Mouse (Mus musculus) forebrain, embryonic 11.5 days (tissue): Measurements from ENCODE around the gene Slc22a14. TPM values are rescaled to one million over a fixed set of nuclear protein-coding genes. Genes with fewer than 3 reads are reported as not detected.

ENCODE experiments used
- ATAC-seq: fragments of 200-750 bp; cut with Nextera tagmentation; replicated peaks from 2 replicates; pipeline ENCODE4 v1.8.0; 2017; ENCODE audit warnings: moderate TSS enrichment; ENCODE audit not compliant: low FRiP score
- DNase-seq: peaks from one replicate; pipeline ENCODE4 v3.0.0-alpha.2; 2017; ENCODE audit warnings: low spot score
- H3K27ac ChIP-seq: fragments of 300-500 bp; sonication (generic); 2 replicates; pipeline ENCODE4 v1.5.1; 2014; ENCODE audit warnings: low read depth, low read length
- H3K27me3 ChIP-seq: fragments of 300-500 bp; sonication (generic); 2 replicates; pipeline ENCODE4 v1.6.1; 2014; ENCODE audit warnings: mild to moderate bottlenecking, low read length, mixed read lengths; ENCODE audit not compliant: control insufficient read depth, insufficient read depth
- H3K36me3 ChIP-seq: fragments of 300-500 bp; sonication (generic); 2 replicates; pipeline ENCODE4 v1.6.1; 2014; ENCODE audit warnings: mild to moderate bottlenecking, low read length, moderate library complexity, mixed read lengths; ENCODE audit not compliant: control insufficient read depth, insufficient read depth
- H3K4me1 ChIP-seq: fragments of 300-500 bp; sonication (generic); replicated peaks from 2 replicates; pipeline ENCODE4 v1.6.1; 2014; ENCODE audit warnings: low read length, mixed read lengths; ENCODE audit not compliant: control insufficient read depth, insufficient read depth
- H3K4me2 ChIP-seq: fragments of 300-500 bp; sonication (generic); 2 replicates; pipeline ENCODE4 v1.6.1; 2014; ENCODE audit warnings: low read depth, mild to moderate bottlenecking, low read length, moderate library complexity, mixed read lengths; ENCODE audit not compliant: severe bottlenecking
- H3K4me3 ChIP-seq: fragments of 300-500 bp; sonication (generic); 2 replicates; pipeline ENCODE4 v1.5.1; 2014; ENCODE audit warnings: low read depth, low read length
- H3K9ac ChIP-seq: fragments of 300-500 bp; sonication (generic); 2 replicates; pipeline ENCODE4 v1.6.1; 2014; ENCODE audit warnings: low read length
- H3K9me3 ChIP-seq: fragments of 300-500 bp; sonication (generic); 2 replicates; pipeline ENCODE4 v1.6.1; 2016; ENCODE audit warnings: low read length, mixed read lengths; ENCODE audit not compliant: control insufficient read depth
- WGBS: fragments of 180-500 bp; shearing (Covaris S2); extraction: QIAGEN DNeasy Blood & Tissue Kit; methylation state at CpG from one replicate; pipeline ENCODE4 v1.1.7; 2014; 5-methylcytosine and 5-hydroxymethylcytosine counted together
- polyA plus RNA-seq: library from polyadenylated mRNA; unstranded; fragments of >200 nt; fragmentation: Nextera tagmentation; extraction: Ambion mirVana; gene quantifications from 2 replicates; pipeline ENCODE4 v1.2.1, GENCODE M21; 2014

Slc22a14 gene
- polyA plus RNA-seq, 1 experiment from 2014 or later, result not detected

DNA sequence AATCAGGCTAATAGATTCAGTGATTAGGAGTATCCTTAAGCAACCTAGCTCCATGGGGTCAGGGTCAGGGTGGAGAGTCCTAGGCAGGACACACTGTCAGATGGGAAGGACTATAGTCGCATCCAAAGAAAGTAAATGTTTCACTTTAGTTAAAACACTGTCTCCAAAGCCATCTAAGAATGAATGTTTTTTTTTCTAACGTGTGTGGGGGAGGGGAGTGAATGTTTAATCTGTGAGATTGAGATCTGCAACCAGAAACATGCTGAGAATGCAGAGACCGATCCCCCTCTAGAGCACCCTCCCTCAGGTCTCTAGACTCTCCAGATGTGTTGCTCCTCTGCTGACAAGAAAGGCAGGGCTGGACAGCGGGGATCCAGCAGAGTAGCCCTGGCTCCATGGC lies 158.2 kb downstream of the Slc22a14 start:
- Histone ChIP-seq H3K4me2 (no peak overlapping the region), H3K4me3 (no peak overlapping the region), H3K27ac (no peak overlapping the region), H3K4me1 (no peaks in the 10 kb centered on the region), H3K9me3 (no peaks in the 10 kb centered on the region; the same call in 1 of the 2 replicates), H3K36me3 (no peaks in the 10 kb centered on the region), H3K27me3 (no peaks in the 10 kb centered on the region), H3K9ac (no peak overlapping the region)
- ATAC-seq (no peak), DNase-seq (no peak)
- WGBS, result 79% methylated on average over 4 of the region's 4 CpGs

DNA sequence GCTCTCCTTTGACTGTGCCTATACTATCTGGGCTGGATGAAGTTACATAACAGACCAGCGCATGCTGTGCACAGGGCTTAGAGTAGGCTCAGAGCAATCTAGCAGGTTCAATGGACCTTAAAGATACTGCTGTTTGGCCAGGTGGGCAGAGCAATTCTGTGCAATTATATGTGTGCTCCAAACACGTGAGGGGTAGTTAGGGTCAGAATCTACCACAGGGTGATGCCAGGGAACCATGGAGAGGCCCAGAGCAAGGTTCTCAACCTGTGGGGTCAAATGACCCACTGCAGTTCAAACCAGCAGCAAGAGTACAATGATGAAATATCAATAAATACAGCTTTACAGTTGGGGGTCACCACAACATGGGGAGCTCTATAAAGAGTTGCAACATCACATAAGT lies 158.7 kb downstream of the Slc22a14 start:
- Histone ChIP-seq H3K9ac (no peak overlapping the region), H3K4me1 (no peaks in the 10 kb centered on the region), H3K27me3 (no peaks in the 10 kb centered on the region), H3K36me3 (no peaks in the 10 kb centered on the region), H3K27ac (no peak overlapping the region), H3K4me2 (no peak overlapping the region), H3K9me3 (no peaks in the 10 kb centered on the region; the same call in 1 of the 2 replicates), H3K4me3 (no peak overlapping the region)
- ATAC-seq (no peak), DNase-seq (no peak)
- whole genome bisulfite sequencing, result 76% methylated on average over 2 of the region's 2 CpGs

DNA sequence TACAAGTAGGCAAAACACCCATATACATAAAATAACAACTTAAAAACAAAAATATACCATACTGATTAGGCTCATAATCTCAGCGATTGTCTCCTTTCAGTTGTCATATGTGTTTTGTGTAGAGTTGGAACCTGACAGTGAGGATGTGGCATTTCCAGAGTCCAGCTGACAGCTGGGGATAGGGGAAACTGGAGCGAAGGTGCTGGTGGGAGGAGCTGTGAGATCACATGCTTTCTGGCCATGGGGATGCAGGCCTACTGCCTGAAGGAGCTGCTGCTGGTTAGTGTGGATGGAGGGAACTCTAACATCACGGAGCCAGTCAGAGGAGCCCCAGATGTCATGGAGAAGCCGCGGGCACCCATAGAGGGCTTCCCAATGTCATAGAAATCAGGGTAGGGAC lies 159.6 kb downstream of the Slc22a14 start:
- no peak overlapping the region for H3K4me2 ChIP-seq
- H3K9ac ChIP-seq, result no peak overlapping the region
- no peaks in the 10 kb centered on the region for H3K27me3 ChIP-seq
- no peaks in the 10 kb centered on the region for H3K4me1 ChIP-seq
- H3K9me3 ChIP-seq, result no peaks in the 10 kb centered on the region; the same call in 1 of the 2 replicates
- no peaks in the 10 kb centered on the region for H3K36me3 ChIP-seq
- no peak overlapping the region for H3K4me3 ChIP-seq
- DNase-seq, result no peak
- ATAC-seq, result no peak
- H3K27ac ChIP-seq, result no peak overlapping the region
- 93% methylated on average over 5 of the region's 5 CpGs for WGBS

DNA sequence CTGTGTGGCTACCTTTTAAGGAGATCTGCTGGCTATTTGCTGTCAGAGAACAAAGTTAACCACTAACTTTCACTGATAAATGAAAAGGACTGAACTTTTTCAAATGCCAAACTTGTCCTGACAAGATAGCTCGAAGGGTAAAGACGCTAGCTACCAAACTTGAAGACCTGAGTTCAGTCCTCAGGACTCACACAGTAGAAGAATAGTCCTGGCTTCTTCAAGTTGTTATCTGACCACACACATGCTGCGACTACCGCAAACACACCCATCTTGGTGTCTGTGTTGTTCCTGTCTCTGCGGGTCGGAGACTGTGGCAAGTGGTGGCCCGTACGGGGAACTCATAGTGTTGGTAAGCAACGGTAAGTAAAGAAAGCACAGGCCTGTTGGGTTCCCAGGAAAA lies 161.7 kb downstream of the Slc22a14 start:
- DNase-seq, result no peak
- WGBS, result 98% methylated on average over 9 of the region's 9 CpGs
- Histone ChIP-seq H3K27ac (no peak overlapping the region), H3K4me2 (no peak overlapping the region), H3K27me3 (no peaks in the 10 kb centered on the region), H3K9ac (no peak overlapping the region), H3K4me3 (no peak overlapping the region), H3K9me3 (no peaks in the 10 kb centered on the region; the same call in 1 of the 2 replicates), H3K4me1 (no peaks in the 10 kb centered on the region), H3K36me3 (no peaks in the 10 kb centered on the region)
- no peak for ATAC-seq

DNA sequence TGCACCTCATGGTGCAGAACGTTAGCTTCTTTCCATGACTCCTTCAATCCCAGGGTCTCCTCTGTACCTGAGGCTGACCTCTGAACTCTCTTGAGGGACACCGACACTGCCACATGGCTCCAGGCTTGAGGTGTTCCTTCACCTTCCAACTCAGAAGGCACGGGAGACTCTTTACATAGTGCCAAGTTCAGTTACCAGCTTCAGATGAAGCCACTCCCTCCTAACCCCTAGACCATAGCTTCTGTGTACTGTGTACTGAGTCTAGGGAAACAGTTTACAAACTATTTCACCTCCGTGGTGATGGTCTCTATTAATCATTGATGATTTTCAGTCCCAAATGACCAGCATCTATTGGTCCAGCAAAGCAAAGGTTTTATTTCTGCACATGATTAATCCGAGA lies 163.7 kb downstream of the Slc22a14 start:
- no peak overlapping the region for H3K9ac ChIP-seq
- H3K4me3 ChIP-seq, result no peak overlapping the region
- H3K4me1 ChIP-seq, result no peaks in the 10 kb centered on the region
- H3K36me3 ChIP-seq, result no peaks in the 10 kb centered on the region
- H3K4me2 ChIP-seq, result no peak overlapping the region
- no peak overlapping the region for H3K27ac ChIP-seq
- no peak for ATAC-seq
- WGBS, result 92% methylated on average over 5 of the region's 5 CpGs
- no peak for DNase-seq
- no peaks in the 10 kb centered on the region; the same call in 1 of the 2 replicates for H3K9me3 ChIP-seq
- no peaks in the 10 kb centered on the region for H3K27me3 ChIP-seq

DNA sequence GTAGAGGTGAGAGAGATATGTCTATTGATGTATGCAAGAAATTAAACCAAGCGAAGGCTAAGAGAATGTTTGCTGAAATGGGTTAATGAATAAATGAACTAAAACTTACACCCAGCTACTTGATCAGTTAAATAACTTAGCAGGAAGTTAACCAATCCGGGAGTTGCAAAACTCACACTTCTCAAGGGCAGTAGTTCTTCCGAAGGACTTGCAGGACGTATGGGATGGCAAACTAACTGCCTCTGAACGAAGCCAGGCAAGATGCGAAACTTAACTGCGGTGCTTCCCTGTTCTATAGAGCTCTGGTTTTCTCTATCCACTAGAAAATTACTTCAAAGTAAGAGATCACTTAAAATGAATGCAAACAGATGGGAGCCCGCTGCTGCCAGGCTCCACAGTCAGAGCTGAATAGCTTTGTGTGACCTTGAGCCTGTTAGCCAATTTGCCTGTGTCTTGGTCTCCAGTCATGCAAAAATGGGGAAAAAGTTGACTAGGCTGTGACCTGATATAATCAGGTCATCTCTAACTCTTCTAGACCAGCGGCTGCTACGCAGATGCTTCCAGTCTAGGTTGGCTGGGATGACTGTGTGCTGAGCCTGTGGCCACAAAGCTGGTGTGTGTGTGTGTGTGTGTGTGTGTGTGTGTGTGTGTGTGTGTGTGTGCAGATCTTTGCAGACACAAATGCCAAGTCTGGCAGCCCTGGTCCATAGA lies 166.0 kb downstream of the Slc22a14 start:
- DNase-seq (no peak), ATAC-seq (no peak)
- H3K4me2 ChIP-seq, result no peak overlapping the region
- H3K9ac ChIP-seq, result no peak overlapping the region
- H3K27me3 ChIP-seq, result no peaks in the 10 kb centered on the region
- H3K27ac ChIP-seq, result no peak overlapping the region
- no peaks in the 10 kb centered on the region for H3K36me3 ChIP-seq
- 87% methylated on average over 10 of the region's 10 CpGs for WGBS
- H3K4me3 ChIP-seq, result no peak overlapping the region
- H3K9me3 ChIP-seq, result no peaks in the 10 kb centered on the region; the same call in 1 of the 2 replicates
- H3K4me1 ChIP-seq, result no peaks in the 10 kb centered on the region

DNA sequence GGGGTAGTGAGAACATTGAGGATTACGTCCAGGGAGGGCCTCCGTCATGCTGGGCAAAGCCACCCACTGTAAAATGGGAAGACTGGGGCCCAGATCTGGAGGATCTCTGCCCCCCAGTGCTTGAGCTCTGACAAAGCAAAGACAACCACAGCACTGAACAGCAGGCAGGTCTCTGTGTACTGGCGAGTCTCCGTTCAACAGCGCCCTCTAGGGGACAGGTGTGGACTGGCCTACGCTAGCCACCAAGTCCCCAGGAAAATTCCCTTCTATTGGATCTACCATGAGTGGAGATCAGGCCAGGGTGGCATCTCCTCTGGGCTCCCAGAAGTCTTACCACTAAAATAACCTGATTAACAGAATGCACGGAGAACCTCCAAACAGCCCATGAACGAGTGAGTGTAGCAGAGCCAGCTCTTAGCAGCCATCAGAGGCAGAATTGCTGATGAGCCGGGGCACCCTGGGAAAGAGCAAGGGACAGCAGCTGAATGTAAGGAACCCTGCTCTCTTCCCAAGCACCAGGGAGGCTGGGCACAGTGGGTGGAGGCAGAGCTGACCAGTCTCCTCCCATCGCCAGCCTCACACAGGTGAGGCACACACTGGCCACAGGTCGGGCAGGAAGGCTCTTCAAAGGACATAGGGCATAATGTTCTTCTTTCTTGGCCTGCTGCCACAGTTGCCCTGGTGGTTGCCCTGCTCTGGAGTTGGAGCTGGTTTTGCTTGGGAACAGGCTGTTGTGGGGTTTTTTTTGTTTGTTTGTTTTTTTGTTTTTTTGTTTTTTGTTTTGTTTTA lies 173.0 kb downstream of the Slc22a14 start:
- peak; percentile 66 for DNase-seq
- Histone ChIP-seq H3K9ac (no peak overlapping the region), H3K4me1 (no peaks in the 10 kb centered on the region), H3K4me2 (no peak overlapping the region), H3K36me3 (no peaks in the 10 kb centered on the region), H3K27ac (no peak overlapping the region), H3K4me3 (no peak overlapping the region), H3K9me3 (no peaks in the 10 kb centered on the region), H3K27me3 (no peaks in the 10 kb centered on the region)
- 33% methylated on average over 11 of the region's 11 CpGs for WGBS
- no peak for ATAC-seq

DNA sequence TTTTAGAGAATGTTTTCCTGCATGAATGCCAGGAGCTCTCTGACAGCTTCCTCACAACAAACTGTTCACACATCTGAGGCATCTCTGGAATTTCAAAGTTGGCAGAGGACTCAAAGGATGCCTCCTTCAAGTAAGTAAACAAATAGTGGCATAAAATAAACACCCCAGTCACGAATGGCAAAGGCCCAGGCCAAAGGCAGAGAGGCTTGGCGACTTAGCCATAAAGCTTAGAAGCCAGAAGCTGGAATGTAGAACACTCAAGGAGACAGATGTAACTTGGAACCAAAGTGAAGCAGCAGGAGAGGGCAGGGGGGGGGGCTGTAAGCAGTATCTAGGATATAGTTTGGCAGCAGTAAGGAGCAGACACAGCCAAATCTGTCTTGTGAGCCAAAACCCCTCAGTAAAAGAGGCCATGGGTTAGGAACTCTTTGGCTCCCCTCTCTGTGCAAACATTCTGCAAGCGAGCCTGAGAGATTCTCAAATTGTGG lies 184.1 kb downstream of the Slc22a14 start:
- Histone ChIP-seq H3K9me3 (no peaks in the 10 kb centered on the region), H3K4me1 (no peaks in the 10 kb centered on the region), H3K27me3 (no peaks in the 10 kb centered on the region), H3K4me2 (no peak overlapping the region), H3K9ac (no peak overlapping the region), H3K36me3 (no peaks in the 10 kb centered on the region), H3K4me3 (no peak overlapping the region), H3K27ac (no peak overlapping the region)
- WGBS, result 71% methylated on average over 3 of the region's 3 CpGs
- DNase-seq (no peak), ATAC-seq (no peak)
